14 mouse cellular contexts compared by ENCODE assay signal in genomic region chr6:113062253-113062652, GRCm38 (mm10). TPM values are rescaled to one million over a fixed set of nuclear protein-coding genes. Genes with fewer than 3 reads are reported as not detected.
A peak's percentile ranks its signal among the peaks of the same experiment; 100 is the strongest.
DNase-seq lines count a peak whose midpoint lies in the region; ATAC-seq and TF ChIP-seq lines count a peak whose summit lies in the region.
"Had no signal": no experiment of that assay in that cellular context is flagged by ENCODE, and none has a peak within 500 bp of the region (broad histone marks: within the 10 kb centered on the region; RNA-seq: fewer than 3 reads in every experiment).

No protein-coding gene starts in this region.

- H3K4me2 ChIP-seq in forebrain, embryonic 14.5 days (ENCODE audit: low read length): no peak overlapping the region
- H3K4me2 ChIP-seq in forebrain, embryonic 12.5 days: no peak overlapping the region
- H3K4me2 ChIP-seq in kidney, postnatal 0 days (ENCODE audit: low read length): no peak overlapping the region
- H3K4me2 ChIP-seq: heart, embryonic 15.5 days; hindbrain, embryonic 13.5 days had no signal

- H3K4me3 ChIP-seq in forebrain, embryonic 14.5 days (ENCODE audit: low read depth, low read length): no peak overlapping the region
- H3K4me3 ChIP-seq in forebrain, embryonic 12.5 days (replicated peaks): no peak overlapping the region
- H3K4me3 ChIP-seq in lung, adult 2 months (replicated peaks; ENCODE audit: extremely low read depth, low read depth, low read length): no peak overlapping the region
- H3K4me3 ChIP-seq in kidney, postnatal 0 days (replicated peaks; ENCODE audit: low read depth, low read length): no peak overlapping the region
- H3K4me3 ChIP-seq: heart, embryonic 15.5 days; hindbrain, embryonic 13.5 days had no signal

- DNase-seq in forebrain, embryonic 14.5 days (ENCODE audit: low spot score): peak; percentile 63
- peak; percentile 53 to 83 for DNase-seq in lung, adult 18-20 months
- DNase-seq in lung, adult 2 months: no peak
- DNase-seq in kidney, postnatal 0 days (ENCODE audit: low spot score): peak; percentile 35
- DNase-seq in lung, postnatal 4 days: peak; percentile 27 to 41
- DNase-seq in cerebellum, postnatal 36 days: no peak
- DNase-seq in cerebellum, adult 8-10 months: no peak
- DNase-seq: heart, adult 11 months; midbrain, embryonic 14.5 days; right cerebral cortex, postnatal 4 days had no signal

- H3K27me3 ChIP-seq in forebrain, embryonic 14.5 days (replicated peaks; ENCODE audit: control insufficient read depth, insufficient read depth, low read length): no peaks in the 10 kb centered on the region
- no peaks in the 10 kb centered on the region for H3K27me3 ChIP-seq in forebrain, embryonic 12.5 days
- no peaks in the 10 kb centered on the region for H3K27me3 ChIP-seq in kidney, postnatal 0 days (ENCODE audit: insufficient read depth, low read length)
- H3K27me3 ChIP-seq: heart, embryonic 15.5 days; hindbrain, embryonic 13.5 days had no signal

- H3K36me3 ChIP-seq in forebrain, embryonic 14.5 days (ENCODE audit: control insufficient read depth, insufficient read depth, low read length): peaks cover 85% of the 10 kb centered on the region
- H3K36me3 ChIP-seq in forebrain, embryonic 12.5 days (replicated peaks): peaks cover 87% of the 10 kb centered on the region
- peaks cover 57% of the 10 kb centered on the region for H3K36me3 ChIP-seq in kidney, postnatal 0 days (ENCODE audit: insufficient read depth, low read length)

- no peak overlapping the region for H3K9ac ChIP-seq in forebrain, embryonic 14.5 days (ENCODE audit: low read length)
- no peak overlapping the region for H3K9ac ChIP-seq in forebrain, embryonic 12.5 days
- H3K9ac ChIP-seq in kidney, postnatal 0 days (ENCODE audit: low read depth, low read length): no peak overlapping the region
- H3K9ac ChIP-seq: heart, embryonic 15.5 days; hindbrain, embryonic 13.5 days had no signal

- H3K27ac ChIP-seq in forebrain, embryonic 14.5 days (ENCODE audit: low read depth, low read length): no peak overlapping the region
- no peak overlapping the region for H3K27ac ChIP-seq in forebrain, embryonic 12.5 days
- H3K27ac ChIP-seq in kidney, postnatal 0 days: peak overlapping the region; percentile 31; the same call in 1 of the 2 replicates
- H3K27ac ChIP-seq: heart, embryonic 15.5 days; hindbrain, embryonic 13.5 days had no signal

- 11% methylated on average over 3 of the region's 3 CpGs for WGBS in forebrain, embryonic 14.5 days
- WGBS in forebrain, embryonic 12.5 days: 21% methylated on average over 3 of the region's 3 CpGs
- WGBS in lung, adult 2 months: 50% methylated on average over 3 of the region's 3 CpGs
- WGBS in kidney, postnatal 0 days: 45% methylated on average over 3 of the region's 3 CpGs

- peak; percentile 57 for ATAC-seq in forebrain, embryonic 14.5 days
- ATAC-seq in forebrain, embryonic 12.5 days (ENCODE audit: low FRiP score): no peak
- ATAC-seq in kidney, postnatal 0 days (replicated peaks; ENCODE audit: low FRiP score, low read depth): peak; percentile 80; the same call in 1 of the 2 replicates
- ATAC-seq: intestine, embryonic 16.5 days had no signal

- no peak for TF ChIP-seq CTCF in lung, adult 2 months (IDR thresholded peaks at IDR 0.05; ENCODE audit: insufficient read depth, low read length)
- no peak for TF ChIP-seq CTCF in kidney, postnatal 0 days (IDR thresholded peaks at IDR 0.05; ENCODE audit: low read depth)

- TF ChIP-seq POLR2A in lung, adult 2 months (IDR thresholded peaks at IDR 0.05; ENCODE audit: borderline replicate concordance, extremely low read depth, low read depth, low read length): no peak

- no peaks in the 10 kb centered on the region for H3K9me3 ChIP-seq in forebrain, embryonic 14.5 days (replicated peaks; ENCODE audit: control insufficient read depth, low read length)
- no peaks in the 10 kb centered on the region for H3K9me3 ChIP-seq in forebrain, embryonic 12.5 days
- H3K9me3 ChIP-seq in kidney, postnatal 0 days (replicated peaks; ENCODE audit: low read length): no peaks in the 10 kb centered on the region
- H3K9me3 ChIP-seq: heart, embryonic 15.5 days; hindbrain, embryonic 13.5 days had no signal

- H3K4me1 ChIP-seq in forebrain, embryonic 14.5 days (ENCODE audit: control insufficient read depth, insufficient read depth, low read length): 0 out of 2 replicates have a peak, but pooled peaks cover 3% of the 10 kb centered on the region
- H3K4me1 ChIP-seq in forebrain, embryonic 12.5 days: peaks cover 6% of the 10 kb centered on the region
- peaks cover 3% of the 10 kb centered on the region; the same call in 1 of the 2 replicates for H3K4me1 ChIP-seq in lung, adult 2 months (ENCODE audit: control insufficient read depth, insufficient read depth, low read length)
- no peaks in the 10 kb centered on the region for H3K4me1 ChIP-seq in kidney, postnatal 0 days (replicated peaks; ENCODE audit: insufficient read depth, low read length)
- H3K4me1 ChIP-seq: heart, embryonic 15.5 days; hindbrain, embryonic 13.5 days had no signal

RNA-seq across cellular contexts. Expression of gene Setd5, which starts 14.9 kb away (rescaled TPM):
- polyA plus RNA-seq in forebrain, embryonic 14.5 days (2014; fragmentation: Nextera tagmentation; extraction: Ambion mirVana): 44.1 and 47.6 TPM in 2 replicates
- 63.9 and 64.1 TPM in 2 replicates for polyA plus RNA-seq in forebrain, embryonic 12.5 days (2016; fragmentation: Nextera tagmentation; extraction: Ambion mirVana)
- polyA plus RNA-seq in lung, adult 2 months (2012; rRNA removed): 28.7 and 30.6 TPM in 2 replicates
- 46.4 and 50.3 TPM in 2 replicates for polyA plus RNA-seq in kidney, postnatal 0 days (2015; fragmentation: Nextera tagmentation; extraction: Ambion mirVana)

RNA-seq across cellular contexts. Expression of gene Thumpd3, which starts 16.2 kb away (rescaled TPM):
- polyA plus RNA-seq in forebrain, embryonic 14.5 days (2014; fragmentation: Nextera tagmentation; extraction: Ambion mirVana): 60.1 and 60.7 TPM in 2 replicates
- polyA plus RNA-seq in forebrain, embryonic 12.5 days (2016; fragmentation: Nextera tagmentation; extraction: Ambion mirVana): 66.5 and 68.4 TPM in 2 replicates
- 3.5 and 5.8 TPM in 2 replicates for polyA plus RNA-seq in lung, adult 2 months (2012; rRNA removed)
- 41.5 and 42.1 TPM in 2 replicates for polyA plus RNA-seq in kidney, postnatal 0 days (2015; fragmentation: Nextera tagmentation; extraction: Ambion mirVana)

Comparison
In these comparisons a context has a peak if more than half of its experiments do, and no peak if none do; other contexts are left out.
1. DNase-seq: peak in forebrain, embryonic 14.5 days (single experiment), lung, adult 18-20 months (2 of 2), kidney, postnatal 0 days (single experiment) and lung, postnatal 4 days (2 of 2); none in lung, adult 2 months (single experiment), cerebellum, postnatal 36 days (0 of 2) and cerebellum, adult 8-10 months (single experiment).